Mouse (Mus musculus): Measurements from ENCODE around the gene Ccdc82. TPM values are rescaled to one million over a fixed set of nuclear protein-coding genes. Genes with fewer than 3 reads are reported as not detected.
A peak's percentile ranks its signal among the peaks of the same experiment; 100 is the strongest.

Gene Ccdc82
- polyA plus RNA-seq, 1 experiment from 2014 or later: 6.0 TPM

GRCm38 (mm10) chr9:13300041-13300441, 53.3 kb downstream of the Ccdc82 start:
- peaks cover 57% of the 10 kb centered on the region for H3K4me1 ChIP-seq (replicated peaks)
- peak overlapping the region; percentile 96 for H3K4me2 ChIP-seq
- ATAC-seq (ENCODE audit: insufficient number of reproducible peaks, insufficient read depth, low FRiP score, low TSS enrichment, low read depth): no peak
- H3K9me3 ChIP-seq: no peaks in the 10 kb centered on the region
- H3K27me3 ChIP-seq: no peaks in the 10 kb centered on the region
- no peak overlapping the region for H3K9ac ChIP-seq (replicated peaks)
- no peaks in the 10 kb centered on the region for H3K36me3 ChIP-seq
- no peak overlapping the region for H3K27ac ChIP-seq
- peak overlapping the region; percentile 58 for H3K4me3 ChIP-seq (replicated peaks)
- 53% methylated on average over 3 of the region's 3 CpGs for WGBS

- Histone ChIP-seq H3K27ac (no peak overlapping the region), H3K9ac (replicated peaks) (no peak overlapping the region), H3K36me3 (no peaks in the 10 kb centered on the region), H3K27me3 (no peaks in the 10 kb centered on the region), H3K4me3 (replicated peaks) (peak overlapping the region; percentile 58), H3K9me3 (no peaks in the 10 kb centered on the region), H3K4me1 (replicated peaks) (peaks cover 55% of the 10 kb centered on the region), H3K4me2 (peak overlapping the region; percentile 96)
- no peak for ATAC-seq (ENCODE audit: insufficient number of reproducible peaks, insufficient read depth, low FRiP score, low TSS enrichment, low read depth)
- WGBS: 70% methylated on average over 9 of the region's 9 CpGs
These were observed 54.4 kb downstream of the Ccdc82 start for GRCm38 (mm10) chr9:13300891-13301782.

- Histone ChIP-seq H3K9ac (replicated peaks) (no peak overlapping the region), H3K36me3 (no peaks in the 10 kb centered on the region), H3K4me2 (no peak overlapping the region), H3K4me3 (replicated peaks) (no peak overlapping the region), H3K27ac (no peak overlapping the region), H3K9me3 (no peaks in the 10 kb centered on the region), H3K4me1 (replicated peaks) (peaks cover 58% of the 10 kb centered on the region), H3K27me3 (no peaks in the 10 kb centered on the region)
- ATAC-seq (ENCODE audit: insufficient number of reproducible peaks, insufficient read depth, low FRiP score, low TSS enrichment, low read depth): no peak
- 40% methylated on average over 6 of the region's 6 CpGs for WGBS
These were observed 55.5 kb downstream of the Ccdc82 start for GRCm38 (mm10) chr9:13302183-13302825.

- no peaks in the 10 kb centered on the region for H3K27me3 ChIP-seq
- H3K4me2 ChIP-seq: no peak overlapping the region
- 72% methylated on average over 5 of the region's 5 CpGs for WGBS
- H3K4me1 ChIP-seq (replicated peaks): peaks cover 59% of the 10 kb centered on the region
- no peak overlapping the region for H3K27ac ChIP-seq
- H3K9me3 ChIP-seq: no peaks in the 10 kb centered on the region
- ATAC-seq (ENCODE audit: insufficient number of reproducible peaks, insufficient read depth, low FRiP score, low TSS enrichment, low read depth): no peak
- H3K4me3 ChIP-seq (replicated peaks): no peak overlapping the region
- no peak overlapping the region for H3K9ac ChIP-seq (replicated peaks)
- H3K36me3 ChIP-seq: no peaks in the 10 kb centered on the region
These were observed 56.5 kb downstream of the Ccdc82 start for GRCm38 (mm10) chr9:13303099-13303771.

- no peak overlapping the region for H3K9ac ChIP-seq (replicated peaks)
- H3K4me2 ChIP-seq: no peak overlapping the region
- H3K4me1 ChIP-seq (replicated peaks): peaks cover 52% of the 10 kb centered on the region
- no peaks in the 10 kb centered on the region for H3K36me3 ChIP-seq
- H3K4me3 ChIP-seq (replicated peaks): no peak overlapping the region
- H3K9me3 ChIP-seq: no peaks in the 10 kb centered on the region
- ATAC-seq (ENCODE audit: insufficient number of reproducible peaks, insufficient read depth, low FRiP score, low TSS enrichment, low read depth): no peak
- 83% methylated on average over 6 of the region's 6 CpGs for WGBS
- no peaks in the 10 kb centered on the region for H3K27me3 ChIP-seq
- H3K27ac ChIP-seq: no peak overlapping the region
These were observed 57.2 kb downstream of the Ccdc82 start for GRCm38 (mm10) chr9:13303976-13304375.

DNA sequence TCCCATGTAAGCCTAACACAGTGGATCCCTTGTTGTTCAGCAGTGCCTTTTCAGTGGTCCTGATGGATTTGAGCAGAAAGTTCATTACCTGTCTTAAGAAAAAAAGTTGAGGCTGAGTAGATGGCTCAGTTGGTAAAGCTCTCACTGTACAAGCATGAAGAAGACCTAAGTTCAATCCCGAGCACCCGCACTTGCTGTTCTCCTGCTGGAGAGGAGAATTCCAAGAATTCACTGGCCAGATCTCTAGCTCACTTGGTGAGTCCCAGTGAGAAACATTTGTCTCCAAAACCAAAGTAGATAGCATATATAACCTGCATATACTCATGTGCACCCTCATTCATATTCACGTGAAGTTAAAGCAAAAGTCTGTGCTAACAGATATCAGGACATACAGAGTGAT, 59.7 kb downstream of the Ccdc82 start:
- Histone ChIP-seq H3K27ac (no peak overlapping the region), H3K4me1 (replicated peaks) (peaks cover 27% of the 10 kb centered on the region), H3K27me3 (no peaks in the 10 kb centered on the region), H3K4me3 (replicated peaks) (no peak overlapping the region), H3K4me2 (no peak overlapping the region), H3K9ac (replicated peaks) (no peak overlapping the region), H3K9me3 (no peaks in the 10 kb centered on the region), H3K36me3 (no peaks in the 10 kb centered on the region)
- ATAC-seq (ENCODE audit: insufficient number of reproducible peaks, insufficient read depth, low FRiP score, low TSS enrichment, low read depth): no peak
- WGBS: 93% methylated on average over 3 of the region's 3 CpGs

DNA sequence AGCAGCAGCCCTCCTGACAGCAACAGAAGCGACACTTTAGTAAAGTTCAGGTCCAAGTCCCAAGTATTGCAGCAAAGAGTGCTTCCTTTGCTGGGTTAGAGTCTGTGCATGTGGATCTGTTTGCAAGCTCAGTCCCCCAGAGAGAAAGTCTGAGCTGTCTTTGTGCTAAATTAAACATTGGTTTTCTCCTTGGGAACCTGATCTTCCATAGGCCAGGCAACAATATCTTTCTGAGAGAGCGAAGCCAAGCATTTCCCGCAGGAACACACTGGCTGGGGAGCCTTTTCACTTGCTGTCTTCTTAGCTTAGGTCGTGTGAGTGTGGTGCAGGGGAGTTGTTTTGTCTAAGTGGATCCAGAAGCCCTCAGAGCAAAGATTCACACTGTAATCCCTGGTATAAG, 60.5 kb downstream of the Ccdc82 start:
- Histone ChIP-seq H3K27ac (no peak overlapping the region), H3K9ac (replicated peaks) (no peak overlapping the region), H3K4me1 (replicated peaks) (peaks cover 19% of the 10 kb centered on the region), H3K27me3 (no peaks in the 10 kb centered on the region), H3K9me3 (no peaks in the 10 kb centered on the region), H3K4me3 (replicated peaks) (no peak overlapping the region), H3K36me3 (no peaks in the 10 kb centered on the region), H3K4me2 (no peak overlapping the region)
- WGBS: 66% methylated on average over 4 of the region's 4 CpGs
- no peak for ATAC-seq (ENCODE audit: insufficient number of reproducible peaks, insufficient read depth, low FRiP score, low TSS enrichment, low read depth)

DNA sequence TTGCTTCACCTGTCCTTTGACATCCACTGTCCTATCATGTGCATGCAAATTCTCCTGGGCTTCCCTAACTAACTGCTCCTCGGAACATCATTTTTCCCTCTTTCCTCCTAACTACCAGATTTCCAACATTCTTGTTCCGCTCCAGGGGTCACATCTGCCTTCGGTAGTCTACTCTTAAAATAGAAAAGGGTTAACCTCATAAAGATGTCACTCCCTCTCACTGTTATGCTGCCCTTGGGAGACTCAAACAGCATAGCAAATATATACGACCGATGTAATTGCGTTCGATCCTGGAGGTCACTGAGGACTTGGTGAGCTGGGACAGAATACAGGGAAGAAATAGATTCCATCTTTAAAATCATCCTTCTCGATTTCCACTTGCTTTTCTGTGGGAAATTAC, 62.0 kb downstream of the Ccdc82 start:
- Histone ChIP-seq H3K4me1 (replicated peaks) (peaks cover 19% of the 10 kb centered on the region), H3K9ac (replicated peaks) (no peak overlapping the region), H3K9me3 (no peaks in the 10 kb centered on the region), H3K4me3 (replicated peaks) (no peak overlapping the region), H3K4me2 (no peak overlapping the region), H3K27me3 (no peaks in the 10 kb centered on the region), H3K27ac (no peak overlapping the region), H3K36me3 (no peaks in the 10 kb centered on the region)
- ATAC-seq (ENCODE audit: insufficient number of reproducible peaks, insufficient read depth, low FRiP score, low TSS enrichment, low read depth): no peak
- WGBS: 58% methylated on average over 8 of the region's 8 CpGs

DNA sequence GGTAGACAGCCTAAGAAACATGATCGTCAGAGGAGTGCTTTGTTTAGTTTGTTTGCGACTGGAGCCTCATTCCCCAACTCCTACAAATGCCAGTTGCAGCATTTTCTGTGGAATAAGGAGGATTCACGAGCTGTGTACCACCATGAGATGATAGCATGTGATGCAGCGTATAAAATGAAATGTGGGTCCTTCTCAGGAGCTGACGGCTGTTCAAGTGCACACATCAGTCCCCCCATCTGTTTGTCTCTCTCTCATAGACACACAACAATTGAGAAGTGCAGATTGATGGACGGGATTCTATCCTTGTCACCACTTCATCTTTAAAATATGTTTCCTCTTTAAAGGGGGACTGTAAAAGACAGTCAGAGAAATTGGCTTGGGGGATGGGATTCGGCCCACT, 63.1 kb downstream of the Ccdc82 start:
- no peaks in the 10 kb centered on the region for H3K36me3 ChIP-seq
- H3K27ac ChIP-seq: no peak overlapping the region
- H3K4me2 ChIP-seq: no peak overlapping the region
- H3K4me1 ChIP-seq (replicated peaks): peaks cover 17% of the 10 kb centered on the region
- H3K27me3 ChIP-seq: no peaks in the 10 kb centered on the region
- no peaks in the 10 kb centered on the region for H3K9me3 ChIP-seq
- H3K9ac ChIP-seq (replicated peaks): no peak overlapping the region
- no peak for ATAC-seq (ENCODE audit: insufficient number of reproducible peaks, insufficient read depth, low FRiP score, low TSS enrichment, low read depth)
- 82% methylated on average over 7 of the region's 7 CpGs for WGBS
- H3K4me3 ChIP-seq (replicated peaks): no peak overlapping the region

GRCm38 (mm10) chr9:13310236-13310635, 63.5 kb downstream of the Ccdc82 start:
- no peaks in the 10 kb centered on the region for H3K9me3 ChIP-seq
- H3K27me3 ChIP-seq: no peaks in the 10 kb centered on the region
- H3K27ac ChIP-seq: no peak overlapping the region
- H3K4me1 ChIP-seq (replicated peaks): peaks cover 21% of the 10 kb centered on the region
- no peak overlapping the region for H3K4me3 ChIP-seq (replicated peaks)
- ATAC-seq (ENCODE audit: insufficient number of reproducible peaks, insufficient read depth, low FRiP score, low TSS enrichment, low read depth): no peak
- H3K4me2 ChIP-seq: no peak overlapping the region
- 81% methylated on average over 3 of the region's 3 CpGs for WGBS
- no peak overlapping the region for H3K9ac ChIP-seq (replicated peaks)
- H3K36me3 ChIP-seq: no peaks in the 10 kb centered on the region

DNA sequence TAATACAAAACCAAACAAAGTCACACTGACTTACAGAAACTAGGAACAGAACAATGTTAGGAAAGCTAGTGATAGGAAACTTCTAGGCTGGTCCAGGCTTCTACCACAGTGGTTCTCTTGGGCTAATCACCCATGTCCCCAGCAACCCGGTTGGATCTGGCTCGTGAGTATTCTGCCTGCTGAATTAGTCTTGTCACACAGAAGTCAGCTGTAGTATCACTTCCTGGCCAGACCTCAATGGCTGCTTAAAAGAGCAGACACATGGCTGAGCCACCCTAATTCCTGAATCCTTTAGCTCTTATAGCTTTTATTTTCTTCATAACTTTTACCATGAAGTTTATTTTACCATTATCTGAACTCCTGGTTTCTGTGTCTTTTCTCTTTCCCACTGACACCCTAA, 64.3 kb downstream of the Ccdc82 start:
- H3K4me1 ChIP-seq (replicated peaks): peaks cover 29% of the 10 kb centered on the region
- H3K27me3 ChIP-seq: no peaks in the 10 kb centered on the region
- no peak overlapping the region for H3K9ac ChIP-seq (replicated peaks)
- H3K9me3 ChIP-seq: no peaks in the 10 kb centered on the region
- H3K4me3 ChIP-seq (replicated peaks): no peak overlapping the region
- H3K4me2 ChIP-seq: no peak overlapping the region
- 72% methylated on average over 2 of the region's 2 CpGs for whole genome bisulfite sequencing
- ATAC-seq (ENCODE audit: insufficient number of reproducible peaks, insufficient read depth, low FRiP score, low TSS enrichment, low read depth): no peak
- no peak overlapping the region for H3K27ac ChIP-seq
- no peaks in the 10 kb centered on the region for H3K36me3 ChIP-seq
